Mouse (Mus musculus) limb, embryonic 14.5 days (tissue): ENCODE results near the gene Lgals9. TPM values are rescaled to one million over a fixed set of nuclear protein-coding genes. Genes with fewer than 3 reads are reported as not detected.
"Not testable (repeated sequence)": the region's sequence is repeated elsewhere in the genome, so short reads cannot be mapped to it uniquely, and the experiment has no call there.

Source experiments
- ATAC-seq: fragments of 200-750 bp; cut with Nextera tagmentation; 2 replicates; pipeline ENCODE4 v1.8.0; 2017; ENCODE audit warnings: low read depth, moderate number of reproducible peaks, moderate TSS enrichment; ENCODE audit not compliant: low FRiP score
- DNase-seq: peaks from one replicate; pipeline ENCODE4 v3.0.0-alpha.2; 2015; ENCODE audit warnings: low spot score
- H3K27ac ChIP-seq: fragments of 300-500 bp; sonication (generic); replicated peaks from 2 replicates; pipeline ENCODE4 v1.5.1; 2014; ENCODE audit warnings: low read depth, mild to moderate bottlenecking, low read length, moderate library complexity, mixed read lengths
- H3K27me3 ChIP-seq: fragments of 300-500 bp; sonication (generic); 2 replicates; pipeline ENCODE4 v1.6.1; 2014; ENCODE audit warnings: low read length, mixed read lengths; ENCODE audit not compliant: control insufficient read depth, insufficient read depth
- H3K36me3 ChIP-seq: fragments of 300-500 bp; sonication (generic); 2 replicates; pipeline ENCODE4 v1.6.1; 2014; ENCODE audit warnings: mild to moderate bottlenecking, low read length, moderate library complexity, mixed read lengths; ENCODE audit not compliant: control insufficient read depth, insufficient read depth
- H3K4me1 ChIP-seq: fragments of 300-500 bp; sonication (generic); 2 replicates; pipeline ENCODE4 v1.6.1; 2014; ENCODE audit warnings: antibody characterized with exemption, low read length, mixed read lengths; ENCODE audit not compliant: control insufficient read depth, insufficient read depth
- H3K4me2 ChIP-seq: fragments of 300-500 bp; sonication (generic); replicated peaks from 2 replicates; pipeline ENCODE4 v1.6.1; 2014; ENCODE audit warnings: low read depth, mild to moderate bottlenecking, low read length, moderate library complexity; ENCODE audit not compliant: severe bottlenecking
- H3K4me3 ChIP-seq: fragments of 300-500 bp; sonication (generic); replicated peaks from 2 replicates; pipeline ENCODE4 v1.5.1; 2014; ENCODE audit warnings: low read length
- H3K9ac ChIP-seq: fragments of 300-500 bp; sonication (generic); 2 replicates; pipeline ENCODE4 v1.6.1; 2014; ENCODE audit warnings: mild to moderate bottlenecking, low read depth, low read length, moderate library complexity; ENCODE audit not compliant: severe bottlenecking
- H3K9me3 ChIP-seq: fragments of 300-500 bp; sonication (generic); 2 replicates; pipeline ENCODE4 v1.6.1; 2016; ENCODE audit warnings: low read length; ENCODE audit not compliant: control insufficient read depth
- POLR2A ChIP-seq: fragments of 200-500 bp; IDR thresholded peaks from 2 replicates; pipeline ENCODE4 v1.8.0; 2012; ENCODE audit warnings: inconsistent platforms, mild to moderate bottlenecking, moderate library complexity, borderline replicate concordance; ENCODE audit not compliant: insufficient read depth, insufficient read length; ENCODE audit errors: extremely low read depth
- whole genome bisulfite sequencing: fragments of 180-500 bp; shearing (Covaris S2); extraction: QIAGEN DNeasy Blood & Tissue Kit; methylation state at CpG from one replicate; pipeline ENCODE4 v1.1.7; 2014; 5-methylcytosine and 5-hydroxymethylcytosine counted together
- polyA plus RNA-seq, 2 experiments: library from polyadenylated mRNA; depleted of rRNA in 1 of 2; stranded (reverse) in 1 of 2; unstranded in 1 of 2; fragments of >200 nt; fragmentation: Nextera tagmentation in 1 of 2; extraction: Ambion mirVana in 1 of 2; gene quantifications; 2 replicates each; pipeline versions ENCODE4 v1.2.1 to v1.2.3; 2012 to 2014

Gene Lgals9
- polyA plus RNA-seq, 2 experiments: 29.7 to 35.4 TPM

DNA sequence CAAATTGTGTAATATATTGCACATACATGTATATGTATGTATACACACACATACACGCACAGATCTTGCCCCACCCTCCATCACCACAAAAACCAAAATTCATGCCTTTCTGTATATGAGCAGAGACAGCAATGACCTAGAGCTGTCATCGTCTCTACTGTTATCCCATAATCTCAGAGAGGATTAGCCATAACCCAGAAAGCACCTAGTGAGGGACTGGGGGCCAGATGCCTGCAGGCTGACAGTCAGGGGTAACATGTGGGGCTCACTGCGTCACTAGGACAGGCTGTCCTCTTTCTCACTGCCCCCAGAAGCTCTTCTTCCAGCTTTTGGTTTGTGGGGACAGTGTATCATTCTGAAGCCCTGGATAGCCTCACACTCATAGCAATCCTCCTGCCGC lies 17.1 kb upstream of the Lgals9 start:
- WGBS: 83% methylated on average over 4 of the region's 4 CpGs
- Histone ChIP-seq H3K36me3 (no peaks in the 10 kb centered on the region), H3K4me2 (no peak overlapping the region), H3K4me3 (no peak overlapping the region), H3K27ac (no peak overlapping the region), H3K4me1 (peaks cover 11% of the 10 kb centered on the region; the same call in 1 of the 2 replicates), H3K9ac (no peak overlapping the region), H3K9me3 (no peaks in the 10 kb centered on the region), H3K27me3 (no peaks in the 10 kb centered on the region)
- TF ChIP-seq POLR2A: no peak
- DNase-seq (no peak), ATAC-seq (no peak)

DNA sequence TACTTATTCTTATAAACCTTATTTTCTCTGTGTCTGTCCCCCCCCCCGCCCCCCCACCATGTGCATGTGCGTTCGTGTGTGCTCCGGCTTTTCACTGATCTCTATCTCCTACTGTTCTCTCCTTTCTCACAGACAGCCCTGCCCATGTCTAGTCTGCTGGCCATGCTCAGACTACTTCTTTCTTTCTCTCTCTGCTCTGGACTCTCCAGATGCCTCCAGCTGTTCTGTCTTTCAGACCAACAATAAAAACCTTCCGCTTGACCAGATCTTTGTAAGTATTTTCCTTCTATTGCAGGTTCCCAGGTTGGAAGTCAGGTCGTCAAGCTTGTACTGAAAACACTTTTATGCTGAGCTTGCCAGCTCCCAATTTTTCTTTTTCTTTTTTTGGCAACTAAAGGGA lies 14.4 kb upstream of the Lgals9 start:
- no peak for DNase-seq
- Histone ChIP-seq H3K9ac (no peak overlapping the region), H3K27me3 (no peaks in the 10 kb centered on the region), H3K4me3 (no peak overlapping the region), H3K27ac (no peak overlapping the region), H3K9me3 (no peaks in the 10 kb centered on the region; the same call in 1 of the 2 replicates), H3K36me3 (no peaks in the 10 kb centered on the region), H3K4me1 (peaks cover 11% of the 10 kb centered on the region; the same call in 1 of the 2 replicates), H3K4me2 (no peak overlapping the region)
- WGBS: 53% methylated on average over 6 of the region's 6 CpGs
- no peak for TF ChIP-seq POLR2A
- ATAC-seq: no peak

DNA sequence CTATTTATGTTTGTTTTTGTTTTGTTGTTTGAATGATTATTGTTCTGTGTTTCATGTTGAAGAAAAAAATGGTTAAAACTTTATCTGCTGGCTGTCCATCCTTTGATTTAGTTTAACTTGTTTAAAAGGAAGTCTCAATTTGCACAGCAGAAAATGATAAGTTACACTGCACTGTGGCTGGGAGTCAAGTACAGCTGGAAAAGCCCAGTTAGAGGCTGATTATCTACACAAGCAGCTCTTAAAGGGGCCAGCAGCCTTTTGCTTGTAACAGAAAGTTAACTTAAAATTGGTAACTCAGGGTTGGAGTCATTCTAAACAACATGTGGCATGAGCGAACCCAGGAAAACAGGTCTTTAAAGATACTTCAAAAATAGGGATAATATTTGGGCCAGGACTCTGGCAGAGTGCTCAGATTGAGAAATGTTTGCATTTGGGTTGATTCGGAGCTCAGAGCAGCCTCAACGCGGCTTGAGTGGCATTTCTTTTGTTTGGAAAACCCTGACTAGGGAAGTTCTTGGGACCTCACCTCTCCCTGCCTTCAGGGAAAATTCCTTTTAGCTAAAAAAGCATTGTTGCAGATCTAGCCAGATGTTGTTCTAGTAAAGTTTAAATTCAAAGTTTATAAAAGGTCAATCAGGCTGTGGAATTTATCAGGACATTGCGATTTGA lies 6.3 kb upstream of the Lgals9 start:
- 78% methylated on average over 5 of the region's 5 CpGs for WGBS
- not testable (repeated sequence) for DNase-seq, H3K4me1 ChIP-seq, H3K4me2 ChIP-seq, H3K9ac ChIP-seq, ATAC-seq, H3K9me3 ChIP-seq, H3K27me3 ChIP-seq, H3K36me3 ChIP-seq, H3K4me3 ChIP-seq, H3K27ac ChIP-seq

DNA sequence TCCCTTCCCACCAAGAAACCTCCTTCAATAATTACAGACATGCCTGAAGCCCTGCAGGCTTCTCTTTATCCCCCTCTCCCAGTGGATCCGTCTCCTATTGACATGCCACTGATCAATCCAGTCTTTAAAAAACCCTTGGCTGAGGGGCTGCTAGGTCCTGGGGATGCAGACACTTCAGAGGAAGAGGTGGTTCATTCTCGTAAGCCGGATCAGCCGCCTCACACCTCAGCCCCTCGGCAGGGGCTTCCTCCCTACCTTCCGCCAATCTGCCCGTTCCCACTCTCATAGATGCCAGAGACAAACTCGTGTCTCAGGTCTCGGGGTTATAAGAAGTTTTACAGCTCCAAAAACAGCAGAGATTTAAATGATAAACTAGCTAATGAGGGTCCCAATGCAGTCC lies 5.3 kb upstream of the Lgals9 start:
- H3K36me3 ChIP-seq: no peaks in the 10 kb centered on the region
- H3K4me2 ChIP-seq: no peak overlapping the region
- H3K4me1 ChIP-seq: no peaks in the 10 kb centered on the region
- no peak overlapping the region for H3K9ac ChIP-seq
- H3K4me3 ChIP-seq: no peak overlapping the region
- DNase-seq: no peak
- H3K9me3 ChIP-seq: no peaks in the 10 kb centered on the region; the same call in 1 of the 2 replicates
- no peak for TF ChIP-seq POLR2A
- no peaks in the 10 kb centered on the region for H3K27me3 ChIP-seq
- no peak overlapping the region for H3K27ac ChIP-seq
- no peak for ATAC-seq
- WGBS: 91% methylated on average over 9 of the region's 9 CpGs

DNA sequence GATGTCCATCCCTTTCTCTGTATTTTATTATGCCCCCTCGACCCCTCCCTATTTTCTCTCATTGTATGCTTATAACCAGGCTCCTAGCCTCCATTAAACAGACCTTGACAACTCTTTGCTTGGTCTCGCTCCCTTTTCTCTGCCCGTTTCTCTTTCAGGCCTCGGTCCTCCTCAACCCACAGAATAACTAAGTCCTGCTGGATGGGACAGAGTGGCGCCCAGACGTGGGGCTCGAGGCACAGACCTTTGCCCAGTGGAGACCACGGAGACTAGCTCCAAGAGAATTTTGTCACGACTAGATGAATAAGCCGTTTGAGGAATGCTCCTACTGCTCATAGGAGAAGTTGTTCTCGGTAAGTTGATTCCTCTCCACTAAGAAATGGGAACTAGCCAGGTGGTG lies 4.5 kb upstream of the Lgals9 start:
- not testable (repeated sequence) for H3K9ac ChIP-seq, H3K4me2 ChIP-seq, H3K27me3 ChIP-seq, H3K4me3 ChIP-seq, H3K27ac ChIP-seq, DNase-seq, ATAC-seq, H3K4me1 ChIP-seq, H3K36me3 ChIP-seq, H3K9me3 ChIP-seq
- 91% methylated on average over 11 of the region's 11 CpGs for WGBS

DNA sequence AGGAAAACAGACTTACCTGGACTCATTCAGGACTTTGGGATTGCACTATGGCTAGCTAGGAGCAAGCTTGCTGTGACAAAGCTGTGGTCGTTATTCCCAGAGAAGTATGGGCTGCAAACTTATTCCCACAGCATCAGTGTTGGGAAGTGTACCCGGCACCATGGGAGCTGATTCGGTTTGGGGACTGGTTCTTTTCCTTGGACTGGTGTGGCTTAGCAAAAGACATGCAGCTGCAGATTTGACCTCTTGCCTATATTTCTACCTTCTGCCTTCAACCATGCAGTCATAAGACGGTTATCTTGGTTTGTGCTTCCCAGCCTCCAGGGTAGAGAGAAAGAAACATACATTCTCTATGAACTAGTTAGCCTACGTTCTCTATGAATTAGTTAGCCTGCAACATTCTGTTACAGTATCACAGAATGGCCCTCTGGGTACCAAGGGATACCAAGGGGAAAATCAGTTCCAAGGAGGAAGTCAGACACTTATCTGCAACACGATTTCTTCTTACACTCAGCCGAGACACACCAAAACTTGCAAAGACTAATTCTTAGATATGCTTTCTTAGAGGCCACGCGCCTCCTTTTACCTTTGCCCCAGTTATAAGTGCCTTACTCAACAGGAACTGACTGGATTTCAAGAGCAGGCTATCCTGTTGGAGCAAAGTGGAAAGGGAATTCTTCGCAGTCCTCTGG lies 1.7 kb upstream of the Lgals9 start:
- no peaks in the 10 kb centered on the region for H3K27me3 ChIP-seq
- H3K9me3 ChIP-seq: no peaks in the 10 kb centered on the region
- no peak overlapping the region for H3K4me3 ChIP-seq
- no peak overlapping the region for H3K4me2 ChIP-seq
- no peak for DNase-seq
- no peaks in the 10 kb centered on the region for H3K4me1 ChIP-seq
- H3K27ac ChIP-seq: no peak overlapping the region
- H3K36me3 ChIP-seq: no peaks in the 10 kb centered on the region
- 89% methylated on average over 10 of the region's 10 CpGs for WGBS
- ATAC-seq: no peak
- TF ChIP-seq POLR2A: no peak
- no peak overlapping the region for H3K9ac ChIP-seq
